Mouse (Mus musculus): ENCODE data around the gene Nufip2. TPM values are rescaled to one million over a fixed set of nuclear protein-coding genes. Genes with fewer than 3 reads are reported as not detected.

The Nufip2 gene
- polyA plus RNA-seq, 1 experiment from 2014 or later: 3.6 TPM

GRCm38 (mm10) chr11:77693026-77693425, 7.1 kb downstream of the Nufip2 start:
- H3K9me3 ChIP-seq (ENCODE audit: control insufficient read depth, low read length): no peaks in the 10 kb centered on the region
- H3K36me3 ChIP-seq (ENCODE audit: control insufficient read depth, insufficient read depth): peaks cover 27% of the 10 kb centered on the region
- WGBS: 93% methylated on average over 3 of the region's 3 CpGs
- H3K27me3 ChIP-seq (replicated peaks; ENCODE audit: control insufficient read depth, insufficient read depth, low read length): no peaks in the 10 kb centered on the region
- no peak overlapping the region for H3K4me3 ChIP-seq (replicated peaks; ENCODE audit: low read length)
- ATAC-seq: no peak
- H3K4me2 ChIP-seq (ENCODE audit: low read length): no peak overlapping the region
- no peak overlapping the region for H3K27ac ChIP-seq (ENCODE audit: low read length)
- peaks cover 14% of the 10 kb centered on the region for H3K4me1 ChIP-seq (replicated peaks; ENCODE audit: control insufficient read depth, insufficient read depth, low read length)
- H3K9ac ChIP-seq (replicated peaks; ENCODE audit: low read depth, low read length): no peak overlapping the region

- no peak for ATAC-seq
- Histone ChIP-seq H3K9me3 (ENCODE audit: control insufficient read depth, low read length) (no peaks in the 10 kb centered on the region), H3K4me1 (replicated peaks; ENCODE audit: control insufficient read depth, insufficient read depth, low read length) (peaks cover 9% of the 10 kb centered on the region), H3K27ac (ENCODE audit: low read length) (no peak overlapping the region), H3K27me3 (replicated peaks; ENCODE audit: control insufficient read depth, insufficient read depth, low read length) (no peaks in the 10 kb centered on the region), H3K4me3 (replicated peaks; ENCODE audit: low read length) (no peak overlapping the region), H3K9ac (replicated peaks; ENCODE audit: low read depth, low read length) (no peak overlapping the region), H3K4me2 (ENCODE audit: low read length) (no peak overlapping the region), H3K36me3 (ENCODE audit: control insufficient read depth, insufficient read depth) (peaks cover 26% of the 10 kb centered on the region)
- WGBS: 61% methylated on average over 2 of the region's 2 CpGs
Observed at GRCm38 (mm10) chr11:77697232-77697631, 11.3 kb downstream of the Nufip2 start.

- H3K4me2 ChIP-seq (ENCODE audit: low read length): no peak overlapping the region
- no peak overlapping the region for H3K9ac ChIP-seq (replicated peaks; ENCODE audit: low read depth, low read length)
- H3K9me3 ChIP-seq (ENCODE audit: control insufficient read depth, low read length): no peaks in the 10 kb centered on the region
- H3K27ac ChIP-seq (ENCODE audit: low read length): no peak overlapping the region
- no peaks in the 10 kb centered on the region for H3K4me1 ChIP-seq (replicated peaks; ENCODE audit: control insufficient read depth, insufficient read depth, low read length)
- no peak for ATAC-seq
- 94% methylated on average over 3 of the region's 3 CpGs for WGBS
- H3K4me3 ChIP-seq (replicated peaks; ENCODE audit: low read length): no peak overlapping the region
- no peaks in the 10 kb centered on the region; the same call in 1 of the 2 replicates for H3K36me3 ChIP-seq (ENCODE audit: control insufficient read depth, insufficient read depth)
- H3K27me3 ChIP-seq (replicated peaks; ENCODE audit: control insufficient read depth, insufficient read depth, low read length): no peaks in the 10 kb centered on the region
Observed at GRCm38 (mm10) chr11:77705920-77706319, 20.0 kb downstream of the Nufip2 start.

GRCm38 (mm10) chr11:77709039-77709438, 23.1 kb downstream of the Nufip2 start:
- Histone ChIP-seq H3K36me3 (ENCODE audit: control insufficient read depth, insufficient read depth) (no peaks in the 10 kb centered on the region; the same call in 1 of the 2 replicates), H3K4me2 (ENCODE audit: low read length) (no peak overlapping the region), H3K27me3 (replicated peaks; ENCODE audit: control insufficient read depth, insufficient read depth, low read length) (no peaks in the 10 kb centered on the region), H3K4me3 (replicated peaks; ENCODE audit: low read length) (no peak overlapping the region), H3K9me3 (ENCODE audit: control insufficient read depth, low read length) (no peaks in the 10 kb centered on the region), H3K27ac (ENCODE audit: low read length) (no peak overlapping the region), H3K9ac (replicated peaks; ENCODE audit: low read depth, low read length) (no peak overlapping the region), H3K4me1 (replicated peaks; ENCODE audit: control insufficient read depth, insufficient read depth, low read length) (no peaks in the 10 kb centered on the region)
- no peak for ATAC-seq
- WGBS: 91% methylated on average over 3 of the region's 3 CpGs

- Histone ChIP-seq H3K9ac (replicated peaks; ENCODE audit: low read depth, low read length) (no peak overlapping the region), H3K4me1 (replicated peaks; ENCODE audit: control insufficient read depth, insufficient read depth, low read length) (no peaks in the 10 kb centered on the region), H3K27me3 (replicated peaks; ENCODE audit: control insufficient read depth, insufficient read depth, low read length) (no peaks in the 10 kb centered on the region), H3K9me3 (ENCODE audit: control insufficient read depth, low read length) (no peaks in the 10 kb centered on the region), H3K4me2 (ENCODE audit: low read length) (no peak overlapping the region), H3K27ac (ENCODE audit: low read length) (no peak overlapping the region), H3K4me3 (replicated peaks; ENCODE audit: low read length) (no peak overlapping the region), H3K36me3 (ENCODE audit: control insufficient read depth, insufficient read depth) (no peaks in the 10 kb centered on the region; the same call in 1 of the 2 replicates)
- 97% methylated on average over 3 of the region's 3 CpGs for WGBS
- ATAC-seq: no peak
Observed at GRCm38 (mm10) chr11:77713736-77714135, 27.8 kb downstream of the Nufip2 start.

GRCm38 (mm10) chr11:77719055-77719454, 33.1 kb downstream of the Nufip2 start:
- no peak overlapping the region for H3K4me2 ChIP-seq (ENCODE audit: low read length)
- H3K27me3 ChIP-seq (replicated peaks; ENCODE audit: control insufficient read depth, insufficient read depth, low read length): no peaks in the 10 kb centered on the region
- H3K4me3 ChIP-seq (replicated peaks; ENCODE audit: low read length): no peak overlapping the region
- H3K4me1 ChIP-seq (replicated peaks; ENCODE audit: control insufficient read depth, insufficient read depth, low read length): no peaks in the 10 kb centered on the region
- no peaks in the 10 kb centered on the region for H3K9me3 ChIP-seq (ENCODE audit: control insufficient read depth, low read length)
- no peak overlapping the region for H3K27ac ChIP-seq (ENCODE audit: low read length)
- no peak for ATAC-seq
- WGBS: 97% methylated on average over 2 of the region's 2 CpGs
- H3K9ac ChIP-seq (replicated peaks; ENCODE audit: low read depth, low read length): no peak overlapping the region
- no peaks in the 10 kb centered on the region for H3K36me3 ChIP-seq (ENCODE audit: control insufficient read depth, insufficient read depth)

- Histone ChIP-seq H3K4me3 (replicated peaks; ENCODE audit: low read length) (no peak overlapping the region), H3K27ac (ENCODE audit: low read length) (no peak overlapping the region), H3K36me3 (ENCODE audit: control insufficient read depth, insufficient read depth) (no peaks in the 10 kb centered on the region), H3K4me2 (ENCODE audit: low read length) (no peak overlapping the region), H3K9me3 (ENCODE audit: control insufficient read depth, low read length) (no peaks in the 10 kb centered on the region), H3K27me3 (replicated peaks; ENCODE audit: control insufficient read depth, insufficient read depth, low read length) (no peaks in the 10 kb centered on the region), H3K9ac (replicated peaks; ENCODE audit: low read depth, low read length) (no peak overlapping the region), H3K4me1 (replicated peaks; ENCODE audit: control insufficient read depth, insufficient read depth, low read length) (no peaks in the 10 kb centered on the region; the same call in 1 of the 2 replicates)
- 93% methylated on average over 4 of the region's 4 CpGs for WGBS
- ATAC-seq: no peak
Observed at GRCm38 (mm10) chr11:77721389-77721788, 35.4 kb downstream of the Nufip2 start.

GRCm38 (mm10) chr11:77724766-77725165, 38.8 kb downstream of the Nufip2 start:
- no peaks in the 10 kb centered on the region; the same call in 1 of the 2 replicates for H3K4me1 ChIP-seq (replicated peaks; ENCODE audit: control insufficient read depth, insufficient read depth, low read length)
- H3K9ac ChIP-seq (replicated peaks; ENCODE audit: low read depth, low read length): no peak overlapping the region
- no peaks in the 10 kb centered on the region for H3K9me3 ChIP-seq (ENCODE audit: control insufficient read depth, low read length)
- 76% methylated on average over 7 of the region's 7 CpGs for WGBS
- no peak overlapping the region for H3K4me2 ChIP-seq (ENCODE audit: low read length)
- H3K36me3 ChIP-seq (ENCODE audit: control insufficient read depth, insufficient read depth): no peaks in the 10 kb centered on the region
- no peak overlapping the region for H3K4me3 ChIP-seq (replicated peaks; ENCODE audit: low read length)
- no peak for ATAC-seq
- no peak overlapping the region for H3K27ac ChIP-seq (ENCODE audit: low read length)
- H3K27me3 ChIP-seq (replicated peaks; ENCODE audit: control insufficient read depth, insufficient read depth, low read length): no peaks in the 10 kb centered on the region

GRCm38 (mm10) chr11:77725183-77725582, 39.2 kb downstream of the Nufip2 start, which contains the start of gene Cryba1:
Gene Cryba1 (minus strand): TSS chr11:77725283.
- H3K9me3 ChIP-seq (ENCODE audit: control insufficient read depth, low read length): no peaks in the 10 kb centered on the region
- no peak for ATAC-seq
- no peak within 1 kb of the TSS for H3K4me3 ChIP-seq (replicated peaks; ENCODE audit: low read length)
- WGBS: 34% methylated on average over 7 of the region's 7 CpGs
- H3K4me2 ChIP-seq (ENCODE audit: low read length): no peak within 1 kb of the TSS
- no peak within 1 kb of the TSS for H3K9ac ChIP-seq (replicated peaks; ENCODE audit: low read depth, low read length)
- no peaks in the 10 kb centered on the region for H3K27me3 ChIP-seq (replicated peaks; ENCODE audit: control insufficient read depth, insufficient read depth, low read length)
- no peak within 1 kb of the TSS for H3K27ac ChIP-seq (ENCODE audit: low read length)
- no peaks in the 10 kb centered on the region; the same call in 1 of the 2 replicates for H3K4me1 ChIP-seq (replicated peaks; ENCODE audit: control insufficient read depth, insufficient read depth, low read length)
- H3K36me3 ChIP-seq (ENCODE audit: control insufficient read depth, insufficient read depth): no peaks in the 10 kb centered on the region

GRCm38 (mm10) chr11:77728587-77728986, 42.6 kb downstream of the Nufip2 start:
- no peaks in the 10 kb centered on the region; the same call in 1 of the 2 replicates for H3K4me1 ChIP-seq (replicated peaks; ENCODE audit: control insufficient read depth, insufficient read depth, low read length)
- WGBS: 62% methylated on average over 2 of the region's 2 CpGs
- H3K9me3 ChIP-seq (ENCODE audit: control insufficient read depth, low read length): no peaks in the 10 kb centered on the region
- no peak overlapping the region for H3K27ac ChIP-seq (ENCODE audit: low read length)
- H3K4me2 ChIP-seq (ENCODE audit: low read length): no peak overlapping the region
- H3K4me3 ChIP-seq (replicated peaks; ENCODE audit: low read length): no peak overlapping the region
- no peaks in the 10 kb centered on the region for H3K27me3 ChIP-seq (replicated peaks; ENCODE audit: control insufficient read depth, insufficient read depth, low read length)
- no peak for ATAC-seq
- no peak overlapping the region for H3K9ac ChIP-seq (replicated peaks; ENCODE audit: low read depth, low read length)
- H3K36me3 ChIP-seq (ENCODE audit: control insufficient read depth, insufficient read depth): no peaks in the 10 kb centered on the region
